In genomic region chr12:16533331-16533828, GRCm38 (mm10) we compare ENCODE assay signal across 9 mouse cellular contexts.
DNase-seq lines count a peak whose midpoint lies in the region; ATAC-seq and TF ChIP-seq lines count a peak whose summit lies in the region.
"Had no signal": no experiment of that assay in that cellular context is flagged by ENCODE, and none has a peak within 500 bp of the region (broad histone marks: within the 10 kb centered on the region; RNA-seq: fewer than 3 reads in every experiment).

No protein-coding gene starts in this region.

- WGBS in forebrain, postnatal 0 days = 19% methylated on average over 4 of the region's 4 CpGs

- peak; percentile 47 for DNase-seq in ES-CJ7 (ENCODE audit: low read depth, low spot score)
- DNase-seq in cerebellum, adult 11-12 months = peak; percentile 53
- DNase-seq in forebrain, postnatal 0 days = peak; percentile 89
- DNase-seq in layer of hippocampus, adult 9-10 months (ENCODE audit: low spot score) = peak; percentile 64
- peak; percentile 78 for DNase-seq in lung, postnatal 14 days
- DNase-seq in retina, embryonic 14.5 days (ENCODE audit: low spot score) = peak; percentile 91
- peak; percentile 51 for DNase-seq in thymus, postnatal 25 days
- DNase-seq: liver, embryonic 13.5 days had no signal

- H3K4me2 ChIP-seq in forebrain, postnatal 0 days (ENCODE audit: low read depth) = no peak overlapping the region
- H3K4me2 ChIP-seq: liver, embryonic 13.5 days had no signal

- H3K9ac ChIP-seq in forebrain, postnatal 0 days = peak overlapping the region; percentile 28; the same call in 1 of the 2 replicates
- H3K9ac ChIP-seq: liver, embryonic 13.5 days had no signal

- peak; percentile 84 for ATAC-seq in forebrain, postnatal 0 days
- peak; percentile 63 to 64; a peak in 3 of 4 replicates for ATAC-seq in hematopoietic stem cell, adult 5-6 weeks (replicated peaks in 1 of 2; ENCODE audit: insufficient read depth in 1 of 2, low FRiP score in 2 of 2, low TSS enrichment in 1 of 2, low read depth in 1 of 2, poor library complexity in 2 of 2, severe bottlenecking in 2 of 2)

- no peak overlapping the region for H3K27ac ChIP-seq in forebrain, postnatal 0 days (ENCODE audit: low read depth, low read length)
- H3K27ac ChIP-seq: liver, embryonic 13.5 days had no signal

- no peaks in the 10 kb centered on the region for H3K27me3 ChIP-seq in forebrain, postnatal 0 days (ENCODE audit: insufficient read depth, low read length)
- H3K27me3 ChIP-seq: liver, embryonic 13.5 days had no signal

- H3K9me3 ChIP-seq in forebrain, postnatal 0 days (ENCODE audit: low read length) = no peaks in the 10 kb centered on the region
- H3K9me3 ChIP-seq: liver, embryonic 13.5 days had no signal

- peaks cover 27% of the 10 kb centered on the region for H3K36me3 ChIP-seq in forebrain, postnatal 0 days (ENCODE audit: insufficient read depth)

- H3K4me1 ChIP-seq in forebrain, postnatal 0 days (ENCODE audit: insufficient read depth) = no peaks in the 10 kb centered on the region

- TF ChIP-seq CTCF in forebrain, postnatal 0 days (IDR thresholded peaks at IDR 0.05; ENCODE audit: low read depth) = peak; percentile 85

- H3K4me3 ChIP-seq in forebrain, postnatal 0 days (ENCODE audit: low read depth, low read length) = no peak overlapping the region
- H3K4me3 ChIP-seq: liver, embryonic 13.5 days had no signal
